Mouse (Mus musculus) midbrain, embryonic 16.5 days (tissue): ENCODE results near the gene Lsm14b. TPM values are rescaled to one million over a fixed set of nuclear protein-coding genes. Genes with fewer than 3 reads are reported as not detected.

Experiments
- ATAC-seq: fragments of 200-750 bp; cut with Nextera tagmentation; 2 replicates; pipeline ENCODE4 v1.8.0; 2017; ENCODE audit warnings: moderate TSS enrichment
- H3K27ac ChIP-seq: fragments of 300-500 bp; sonication (generic); 2 replicates; pipeline ENCODE4 v1.5.1; 2014; ENCODE audit warnings: mild to moderate bottlenecking, low read length, mixed read lengths
- H3K27me3 ChIP-seq: fragments of 300-500 bp; sonication (generic); 2 replicates; pipeline ENCODE4 v1.6.1; 2014; ENCODE audit warnings: low read depth, low read length, mixed read lengths; ENCODE audit not compliant: control insufficient read depth, insufficient read depth
- H3K36me3 ChIP-seq: fragments of 300-500 bp; sonication (generic); 2 replicates; pipeline ENCODE4 v1.6.1; 2014; ENCODE audit warnings: mild to moderate bottlenecking, low read length, moderate library complexity, mixed read lengths; ENCODE audit not compliant: control insufficient read depth, insufficient read depth
- H3K4me1 ChIP-seq: fragments of 300-500 bp; sonication (generic); 2 replicates; pipeline ENCODE4 v1.6.1; 2014; ENCODE audit warnings: mild to moderate bottlenecking, low read length, mixed read lengths; ENCODE audit not compliant: control insufficient read depth, insufficient read depth
- H3K4me2 ChIP-seq: fragments of 300-500 bp; sonication (generic); 2 replicates; pipeline ENCODE4 v1.6.1; 2014; ENCODE audit warnings: mild to moderate bottlenecking, low read length, mixed read lengths
- H3K4me3 ChIP-seq: fragments of 300-500 bp; sonication (generic); 2 replicates; pipeline ENCODE4 v1.5.1; 2014; ENCODE audit warnings: low read depth, mild to moderate bottlenecking, low read length, moderate library complexity, mixed read lengths
- H3K9ac ChIP-seq: fragments of 300-500 bp; sonication (generic); 2 replicates; pipeline ENCODE4 v1.6.1; 2014; ENCODE audit warnings: low read depth, low read length, mixed read lengths
- H3K9me3 ChIP-seq: fragments of 300-500 bp; sonication (generic); replicated peaks from 2 replicates; pipeline ENCODE4 v1.6.1; 2014; ENCODE audit warnings: mild to moderate bottlenecking, low read length, mixed read lengths; ENCODE audit not compliant: control insufficient read depth, poor library complexity, severe bottlenecking
- WGBS: fragments of 180-500 bp; shearing (Covaris S2); extraction: QIAGEN DNeasy Blood & Tissue Kit; methylation state at CpG from one replicate; pipeline ENCODE4 v1.1.7; 2014; 5-methylcytosine and 5-hydroxymethylcytosine counted together
- polyA plus RNA-seq: library from polyadenylated mRNA; unstranded; fragments of >200 nt; fragmentation: Nextera tagmentation; extraction: Ambion mirVana; gene quantifications from 2 replicates; pipeline ENCODE4 v1.2.1, GENCODE M21; 2015

Gene Lsm14b
- 21.0 and 22.4 TPM in 2 replicates for polyA plus RNA-seq

- Histone ChIP-seq H3K36me3 (peaks cover 2% of the 10 kb centered on the region; the same call in 1 of the 2 replicates), H3K4me1 (peaks cover 32% of the 10 kb centered on the region), H3K27me3 (peaks cover 16% of the 10 kb centered on the region), H3K4me3 (peak within 1 kb of the TSS; percentile 80), H3K27ac (peak within 1 kb of the TSS; percentile 97), H3K9me3 (no peaks in the 10 kb centered on the region), H3K4me2 (peak within 1 kb of the TSS; percentile 92), H3K9ac (peak within 1 kb of the TSS; percentile 97)
- peak; percentile 95 for ATAC-seq
- WGBS, result under 1% methylated on average over 41 of the region's 80 CpGs
These were observed at the start of gene Lsm14b for GRCm38 (mm10) chr2:180024401-180025098. TSS of gene Lsm14b (plus strand) at chr2:180024987.

GRCm38 (mm10) chr2:179975851-179976250, 48.9 kb upstream of the Lsm14b start:
- Histone ChIP-seq H3K27me3 (no peaks in the 10 kb centered on the region), H3K9me3 (no peaks in the 10 kb centered on the region), H3K36me3 (no peaks in the 10 kb centered on the region), H3K9ac (peak overlapping the region; percentile 98), H3K4me2 (peak overlapping the region; percentile 100; the same call in 1 of the 2 replicates), H3K4me1 (peaks cover 37% of the 10 kb centered on the region), H3K27ac (peak overlapping the region; percentile 96), H3K4me3 (peak overlapping the region; percentile 83)
- ATAC-seq, result no peak
- WGBS, result 0% methylated on average over 13 of the region's 82 CpGs

DNA sequence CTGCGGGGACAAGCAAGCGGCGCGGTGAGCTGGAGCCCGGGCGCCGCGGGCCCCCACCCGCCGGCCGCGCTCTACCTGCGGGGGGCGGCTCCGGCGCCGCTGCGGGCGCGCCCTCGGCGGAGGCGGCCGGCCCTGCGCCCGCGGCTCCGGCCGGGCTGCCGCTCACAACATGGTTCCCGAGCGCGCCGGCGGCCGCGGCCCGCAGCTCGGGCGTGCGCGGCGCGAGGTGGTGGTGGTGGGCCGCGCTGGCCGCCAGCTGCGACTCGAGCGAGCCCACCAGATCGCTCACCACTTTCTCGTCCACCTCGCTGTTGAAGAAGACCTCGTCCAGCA, 48.5 kb upstream of the Lsm14b start:
- peak; percentile 54 for ATAC-seq
- no peaks in the 10 kb centered on the region for H3K9me3 ChIP-seq
- H3K36me3 ChIP-seq, result no peaks in the 10 kb centered on the region
- 0% methylated on average over 25 of the region's 54 CpGs for WGBS
- H3K4me3 ChIP-seq, result peak overlapping the region; percentile 83
- peak overlapping the region; percentile 31; the same call in 1 of the 2 replicates for H3K4me2 ChIP-seq
- peak overlapping the region; percentile 98 for H3K9ac ChIP-seq
- H3K4me1 ChIP-seq, result peaks cover 37% of the 10 kb centered on the region
- H3K27me3 ChIP-seq, result no peaks in the 10 kb centered on the region
- H3K27ac ChIP-seq, result peak overlapping the region; percentile 96

GRCm38 (mm10) chr2:179976628-179977343, 48.0 kb upstream of the Lsm14b start, which contains the start of gene Taf4:
TSS of gene Taf4 (minus strand) at chr2:179976646.
- Histone ChIP-seq H3K9ac (peak within 1 kb of the TSS; percentile 98), H3K4me1 (peaks cover 33% of the 10 kb centered on the region), H3K9me3 (no peaks in the 10 kb centered on the region), H3K27ac (peak within 1 kb of the TSS; percentile 96), H3K36me3 (no peaks in the 10 kb centered on the region), H3K4me2 (peak within 1 kb of the TSS; percentile 100), H3K4me3 (peak within 1 kb of the TSS; percentile 83), H3K27me3 (no peaks in the 10 kb centered on the region)
- peak; percentile 93 for ATAC-seq
- 0% methylated on average over 51 of the region's 84 CpGs for WGBS

DNA sequence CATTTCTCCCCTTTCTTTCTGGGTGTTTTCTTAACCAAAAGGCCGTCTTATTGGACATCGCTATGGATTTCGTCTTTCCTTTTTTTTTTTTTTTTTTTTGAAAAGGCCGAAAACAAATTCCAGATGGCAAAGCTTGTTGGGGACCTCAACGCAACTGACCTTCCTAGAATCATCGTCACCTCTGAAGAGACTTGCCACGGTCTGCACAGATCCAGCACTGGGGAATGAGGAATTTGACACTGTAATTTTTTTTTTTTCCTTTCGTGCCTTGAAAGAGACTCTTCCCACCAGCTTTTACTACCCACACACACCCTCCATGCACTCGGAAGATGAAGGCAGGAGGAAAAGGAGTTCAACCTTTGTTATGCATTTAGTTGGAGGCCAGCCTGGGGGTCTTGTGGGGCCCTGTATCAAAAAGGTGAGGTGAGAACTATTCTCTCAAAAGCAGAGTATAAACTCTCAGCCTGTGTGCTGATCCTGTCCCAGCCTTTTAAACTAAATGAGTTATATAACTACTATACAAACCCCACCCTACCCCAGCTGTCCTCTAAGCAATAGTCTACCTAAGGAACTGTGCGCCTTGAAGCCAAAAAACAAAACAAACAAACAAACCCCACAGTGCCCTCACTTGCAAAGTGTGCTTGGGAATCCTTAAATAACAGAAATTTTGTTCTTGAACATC, 47.3 kb upstream of the Lsm14b start:
- Histone ChIP-seq H3K27ac (peak overlapping the region; percentile 96), H3K27me3 (no peaks in the 10 kb centered on the region), H3K36me3 (no peaks in the 10 kb centered on the region), H3K4me2 (peak overlapping the region; percentile 78), H3K9ac (peak overlapping the region; percentile 98), H3K4me1 (peaks cover 33% of the 10 kb centered on the region), H3K9me3 (no peaks in the 10 kb centered on the region), H3K4me3 (peak overlapping the region; percentile 83)
- 8% methylated on average over 10 of the region's 10 CpGs for WGBS
- no peak for ATAC-seq

DNA sequence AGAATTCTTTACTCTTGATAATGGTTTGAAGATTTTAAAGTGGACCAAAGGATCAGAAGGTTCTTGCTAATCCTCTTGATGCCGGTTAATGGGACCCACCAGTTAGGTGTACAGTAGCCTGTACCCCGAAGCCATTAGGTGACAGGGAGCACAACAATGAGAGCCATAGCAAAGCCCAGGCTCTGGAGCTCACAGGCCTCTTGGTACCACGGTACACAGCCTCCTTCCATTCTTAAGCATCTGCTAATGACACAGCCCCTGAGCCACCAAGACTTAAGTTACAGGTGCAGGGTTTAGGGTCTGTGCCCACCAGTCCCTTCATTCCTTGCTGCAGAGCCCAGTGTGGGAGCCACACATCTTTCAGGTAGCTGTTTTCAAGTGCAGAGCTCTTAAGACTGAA, 46.5 kb upstream of the Lsm14b start:
- no peak for ATAC-seq
- peaks cover 26% of the 10 kb centered on the region for H3K4me1 ChIP-seq
- H3K27me3 ChIP-seq, result no peaks in the 10 kb centered on the region
- WGBS, result 78% methylated on average over 3 of the region's 3 CpGs
- H3K27ac ChIP-seq, result no peak overlapping the region
- no peak overlapping the region for H3K9ac ChIP-seq
- H3K9me3 ChIP-seq, result no peaks in the 10 kb centered on the region
- no peaks in the 10 kb centered on the region for H3K36me3 ChIP-seq
- H3K4me2 ChIP-seq, result 0 out of 2 replicates have a peak overlapping the region, but pooled peaks have one; percentile 78
- H3K4me3 ChIP-seq, result no peak overlapping the region

- Histone ChIP-seq H3K4me3 (no peak overlapping the region), H3K4me1 (peaks cover 12% of the 10 kb centered on the region), H3K27me3 (no peaks in the 10 kb centered on the region), H3K36me3 (no peaks in the 10 kb centered on the region), H3K9ac (no peak overlapping the region), H3K27ac (no peak overlapping the region), H3K9me3 (no peaks in the 10 kb centered on the region), H3K4me2 (no peak overlapping the region)
- 79% methylated on average over 8 of the region's 8 CpGs for WGBS
- ATAC-seq, result no peak
These were observed 45.0 kb upstream of the Lsm14b start for GRCm38 (mm10) chr2:179979836-179980235.

DNA sequence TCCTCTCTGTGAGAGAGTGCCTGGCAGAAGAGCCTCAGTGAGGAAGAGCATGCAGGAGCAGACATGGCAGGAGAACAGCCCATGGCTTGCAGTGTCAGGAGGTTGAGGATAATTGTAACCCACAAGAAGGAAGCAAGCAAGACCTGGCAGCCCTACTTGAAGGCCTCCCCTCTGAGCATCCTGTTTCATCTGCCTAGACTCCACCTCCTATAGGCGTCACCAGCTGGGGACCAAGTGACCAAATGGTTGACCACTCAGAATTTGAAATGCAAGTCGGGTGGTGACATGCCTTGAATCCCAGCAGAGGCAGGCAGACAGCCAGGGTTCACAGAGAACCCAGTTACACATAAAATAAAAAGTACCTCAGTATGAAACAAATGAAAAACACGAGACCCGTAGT, 44.2 kb upstream of the Lsm14b start:
- Histone ChIP-seq H3K4me1 (peaks cover 8% of the 10 kb centered on the region), H3K4me3 (no peak overlapping the region), H3K27me3 (no peaks in the 10 kb centered on the region), H3K9me3 (no peaks in the 10 kb centered on the region), H3K36me3 (no peaks in the 10 kb centered on the region), H3K9ac (no peak overlapping the region), H3K4me2 (no peak overlapping the region), H3K27ac (no peak overlapping the region)
- no peak for ATAC-seq
- WGBS, result 60% methylated on average over 4 of the region's 4 CpGs
